Comparison of ENCODE assay signal across 28 mouse cellular contexts in the genomic region with DNA sequence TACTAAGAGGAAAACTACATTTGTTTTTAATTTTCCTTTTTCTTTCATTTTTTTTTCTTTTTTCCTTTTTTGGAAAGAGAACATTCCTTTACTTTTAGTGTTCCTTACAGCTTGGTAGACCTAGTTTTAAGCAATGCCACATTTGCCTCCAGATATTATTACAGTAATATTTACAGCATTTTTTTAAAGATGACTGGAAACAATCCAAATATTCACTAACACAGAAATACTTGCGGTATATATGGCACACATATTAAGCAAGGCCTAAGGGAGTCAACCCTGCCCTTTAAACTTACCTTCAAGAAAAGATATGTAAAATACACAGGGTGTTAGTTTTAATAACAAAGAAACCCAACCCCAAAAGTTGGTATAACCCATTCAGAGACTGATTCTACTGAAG.
"Had no signal": no experiment of that assay in that cellular context is flagged by ENCODE, and none has a peak within 500 bp of the region (broad histone marks: within the 10 kb centered on the region; RNA-seq: fewer than 3 reads in every experiment).

No protein-coding gene starts in this region.

- DNase-seq: gastrocnemius, adult 2 months; gastrocnemius, postnatal 10 days; gastrocnemius, postnatal 25 days; heart, adult 18-20 months; heart, postnatal 10 days; heart, postnatal 4 days; kidney, adult 18-20 months; kidney, adult 8-10 months; kidney, postnatal 10 days; kidney, postnatal 25 days; kidney, postnatal 4 days; layer of hippocampus, adult 9-11 months; layer of hippocampus, postnatal 36 days; left cerebral cortex, postnatal 4 days had no signal

- H3K4me3 ChIP-seq: gastrocnemius, adult 2 months; heart, embryonic 10.5 days; heart, embryonic 12.5 days; hindbrain, embryonic 10.5 days; hindbrain, embryonic 12.5 days; intestine, embryonic 15.5 days; layer of hippocampus, adult 2 months; limb, embryonic 12.5 days; limb, embryonic 15.5 days; liver, embryonic 12.5 days had no signal

- H3K9ac ChIP-seq: heart, embryonic 12.5 days; hindbrain, embryonic 12.5 days; hindbrain, embryonic 14.5 days; intestine, embryonic 15.5 days; limb, embryonic 12.5 days; limb, embryonic 15.5 days; liver, embryonic 12.5 days; liver, embryonic 14.5 days had no signal

- H3K27me3 ChIP-seq: heart, embryonic 12.5 days; hindbrain, embryonic 12.5 days; intestine, embryonic 15.5 days; limb, embryonic 12.5 days; limb, embryonic 15.5 days; liver, embryonic 12.5 days had no signal

- ATAC-seq: hindbrain, embryonic 16.5 days; inflammation-experienced regulatory T-cells, adult 6 months; intestine, embryonic 15.5 days; intestine, postnatal 0 days; liver, embryonic 12.5 days had no signal

- H3K9me3 ChIP-seq: heart, embryonic 10.5 days; heart, embryonic 12.5 days; hindbrain, embryonic 10.5 days; hindbrain, embryonic 12.5 days; intestine, embryonic 15.5 days; limb, embryonic 12.5 days; limb, embryonic 15.5 days; liver, embryonic 12.5 days had no signal

- H3K4me2 ChIP-seq: heart, embryonic 12.5 days; hindbrain, embryonic 12.5 days; hindbrain, embryonic 14.5 days; intestine, embryonic 15.5 days; limb, embryonic 12.5 days; limb, embryonic 15.5 days; liver, embryonic 12.5 days had no signal

- H3K27ac ChIP-seq: gastrocnemius, adult 2 months; heart, embryonic 10.5 days; hindbrain, embryonic 10.5 days; hindbrain, embryonic 12.5 days; hindbrain, embryonic 14.5 days; intestine, embryonic 15.5 days; layer of hippocampus, adult 2 months; limb, embryonic 12.5 days; limb, embryonic 15.5 days; liver, embryonic 12.5 days; liver, embryonic 14.5 days had no signal

- H3K4me1 ChIP-seq: heart, embryonic 10.5 days; heart, embryonic 12.5 days; hindbrain, embryonic 10.5 days; hindbrain, embryonic 12.5 days; intestine, embryonic 15.5 days; limb, embryonic 12.5 days; limb, embryonic 15.5 days; liver, embryonic 12.5 days had no signal

- H3K36me3 ChIP-seq: heart, embryonic 10.5 days; heart, embryonic 12.5 days; hindbrain, embryonic 10.5 days; hindbrain, embryonic 12.5 days; intestine, embryonic 15.5 days; limb, embryonic 12.5 days; limb, embryonic 15.5 days; liver, embryonic 12.5 days had no signal
